Mouse (Mus musculus): ENCODE data around the gene Vmn1r75.

- no peak for TF ChIP-seq CTCF (IDR thresholded peaks at IDR 0.05; ENCODE audit: borderline replicate concordance, control insufficient read depth, extremely low read depth, insufficient read depth, low read length, poor library complexity)
- no peak for TF ChIP-seq POLR2A (IDR thresholded peaks at IDR 0.05; ENCODE audit: control insufficient read depth, extremely low read depth, insufficient read depth, low read length, poor library complexity)
Observed at GRCm38 (mm10) chr7:11874330-11874729, at the start of gene Vmn1r75.

All from thymus, adult 2 months (tissue).